Mouse (Mus musculus): Measurements from ENCODE around the gene Nup214.

DNA sequence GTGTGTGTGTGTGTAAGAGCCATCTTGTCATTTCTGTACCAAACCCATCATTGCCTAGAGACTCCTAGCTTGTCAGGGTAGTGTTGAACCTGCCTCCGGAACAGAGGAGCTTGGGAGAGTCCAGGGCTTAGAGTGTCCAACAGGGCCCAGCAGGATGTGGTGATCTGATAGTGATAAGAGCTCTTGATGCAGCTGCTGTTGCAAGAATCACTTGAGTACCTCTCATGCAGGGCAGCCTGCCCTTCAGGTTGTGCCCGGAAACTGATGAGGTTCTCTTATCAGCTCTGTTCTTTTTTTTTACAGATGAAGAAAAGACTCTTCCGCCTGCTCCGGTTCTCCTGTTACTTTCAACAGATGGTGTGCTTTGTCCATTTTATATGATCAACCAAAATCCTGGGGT, 16.7 kb downstream of the Nup214 start:
- TF ChIP-seq CTCF (IDR thresholded peaks at IDR 0.05; ENCODE audit: control insufficient read depth, insufficient read depth, low read length): no peak
- TF ChIP-seq POLR2A (IDR thresholded peaks at IDR 0.05; ENCODE audit: borderline replicate concordance, control insufficient read depth, low read depth, low read length): no peak
